Mouse (Mus musculus): ENCODE results near the gene Mob3b. TPM values are rescaled to one million over a fixed set of nuclear protein-coding genes. Genes with fewer than 3 reads are reported as not detected.
"Not testable (repeated sequence)": the region's sequence is repeated elsewhere in the genome, so short reads cannot be mapped to it uniquely, and the experiment has no call there.

Mob3b gene
- polyA plus RNA-seq, 1 experiment from 2014 or later = 30.2 TPM

DNA sequence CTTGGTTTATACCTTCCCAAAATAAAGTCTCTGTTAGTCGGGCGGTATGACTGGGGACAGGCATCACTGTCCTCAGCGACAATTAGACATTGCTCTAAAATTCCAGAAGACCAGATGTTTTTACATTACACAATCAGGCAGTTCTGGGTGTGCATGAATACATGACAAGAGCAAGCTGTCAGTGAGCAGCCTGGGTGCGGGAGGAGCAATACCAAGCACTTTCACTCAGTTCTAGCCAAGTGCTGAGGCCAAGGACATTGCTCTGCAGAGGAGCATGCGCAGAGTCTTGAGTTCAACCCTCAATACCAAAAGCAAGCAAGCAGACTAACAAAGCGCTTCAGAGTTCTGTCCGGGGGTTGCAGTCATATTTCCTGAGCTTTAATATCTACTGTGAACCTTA, 249.2 kb downstream of the Mob3b start:
- Histone ChIP-seq H3K9ac (no peak overlapping the region), H3K4me1 (replicated peaks) (no peaks in the 10 kb centered on the region)
- ATAC-seq = peak; percentile 70

DNA sequence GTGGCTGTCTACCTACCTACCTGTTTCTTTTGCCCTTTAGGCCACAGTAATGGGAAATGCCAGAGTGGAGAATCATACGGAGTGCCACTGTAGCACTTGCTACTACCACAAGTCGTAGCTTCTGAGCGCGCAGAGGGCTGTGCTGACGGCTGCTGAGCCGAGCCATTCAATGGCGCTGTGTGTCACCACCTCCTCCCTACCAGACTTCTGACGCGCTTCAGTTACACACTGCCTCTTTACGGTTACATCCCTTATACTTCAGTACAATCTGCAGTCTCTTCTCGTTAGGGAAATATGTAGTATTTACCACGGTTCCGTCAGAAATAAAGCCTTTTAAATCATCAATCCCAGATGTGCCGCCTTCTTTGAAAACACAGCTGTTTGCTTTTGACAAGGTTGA, 250.3 kb downstream of the Mob3b start:
- WGBS = 40% methylated on average over 14 of the region's 14 CpGs
- peak overlapping the region; percentile 24; the same call in 1 of the 2 replicates for H3K4me2 ChIP-seq (replicated peaks)
- peak; percentile 40; the same call in 1 of the 2 replicates for ATAC-seq
- H3K4me3 ChIP-seq (replicated peaks) = no peak overlapping the region
- no peaks in the 10 kb centered on the region for H3K27me3 ChIP-seq (replicated peaks)
- H3K9me3 ChIP-seq = no peaks in the 10 kb centered on the region
- peak overlapping the region; percentile 27; the same call in 1 of the 2 replicates for H3K27ac ChIP-seq
- no peak overlapping the region for H3K9ac ChIP-seq
- H3K4me1 ChIP-seq (replicated peaks) = no peaks in the 10 kb centered on the region
- no peaks in the 10 kb centered on the region for H3K36me3 ChIP-seq

More for the DNA sequence above, 249.2 kb downstream of the Mob3b start:
- Histone ChIP-seq H3K9me3 (no peaks in the 10 kb centered on the region), H3K4me2 (replicated peaks) (no peak overlapping the region), H3K36me3 (no peaks in the 10 kb centered on the region), H3K27me3 (replicated peaks) (no peaks in the 10 kb centered on the region), H3K4me3 (replicated peaks) (no peak overlapping the region), H3K27ac (no peak overlapping the region)
- WGBS = 58% methylated on average over 7 of the region's 7 CpGs

DNA sequence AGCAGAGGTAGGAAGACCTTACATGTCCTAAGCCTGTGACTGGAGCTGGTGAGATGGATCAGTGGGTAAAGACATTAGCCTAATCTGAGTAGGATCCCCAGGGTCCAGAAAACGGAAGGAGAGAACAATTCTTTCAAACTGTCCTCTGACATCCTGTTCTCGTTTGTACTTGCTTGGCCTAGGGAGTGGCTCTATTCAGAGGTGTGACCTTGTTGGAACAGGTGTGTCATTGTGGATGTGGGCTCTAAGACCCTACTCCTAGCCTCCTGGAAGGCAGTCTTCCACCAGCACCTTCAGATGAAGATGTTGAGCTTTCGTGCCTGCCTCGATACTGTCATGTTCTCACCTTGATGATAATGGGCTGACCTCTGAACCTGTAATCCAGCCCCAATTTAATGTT, 251.1 kb downstream of the Mob3b start:
- Histone ChIP-seq H3K9ac (no peak overlapping the region), H3K27me3 (replicated peaks) (no peaks in the 10 kb centered on the region), H3K4me3 (replicated peaks) (no peak overlapping the region), H3K27ac (no peak overlapping the region), H3K4me1 (replicated peaks) (no peaks in the 10 kb centered on the region), H3K9me3 (no peaks in the 10 kb centered on the region), H3K4me2 (replicated peaks) (no peak overlapping the region), H3K36me3 (no peaks in the 10 kb centered on the region)
- ATAC-seq = no peak
- 80% methylated on average over 4 of the region's 4 CpGs for WGBS

DNA sequence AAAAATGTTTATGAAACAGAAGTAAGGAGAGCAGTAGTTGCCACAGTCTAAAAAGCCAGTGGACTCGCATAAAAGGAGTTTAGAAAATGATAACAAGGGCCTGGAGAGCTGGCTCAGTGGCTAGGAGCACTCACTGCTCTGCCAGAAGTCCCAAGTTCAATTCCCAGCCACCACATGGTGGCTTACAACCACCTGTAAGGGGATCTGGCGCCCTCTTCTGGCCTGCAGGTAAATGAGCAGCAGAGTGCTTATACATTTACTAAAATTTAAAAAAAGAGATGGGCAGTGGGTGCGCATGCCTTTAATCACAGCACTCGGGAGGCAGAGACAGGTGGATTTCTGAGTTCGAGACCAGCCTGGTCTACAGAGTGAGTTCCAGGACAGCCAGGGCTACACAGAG, 251.9 kb downstream of the Mob3b start:
- H3K9ac ChIP-seq = no peak overlapping the region
- no peak overlapping the region for H3K27ac ChIP-seq
- no peak for ATAC-seq
- no peaks in the 10 kb centered on the region for H3K36me3 ChIP-seq
- no peaks in the 10 kb centered on the region for H3K27me3 ChIP-seq (replicated peaks)
- no peak overlapping the region for H3K4me3 ChIP-seq (replicated peaks)
- no peak overlapping the region for H3K4me2 ChIP-seq (replicated peaks)
- no peaks in the 10 kb centered on the region for H3K9me3 ChIP-seq
- 71% methylated on average over 5 of the region's 5 CpGs for WGBS
- H3K4me1 ChIP-seq (replicated peaks) = no peaks in the 10 kb centered on the region

DNA sequence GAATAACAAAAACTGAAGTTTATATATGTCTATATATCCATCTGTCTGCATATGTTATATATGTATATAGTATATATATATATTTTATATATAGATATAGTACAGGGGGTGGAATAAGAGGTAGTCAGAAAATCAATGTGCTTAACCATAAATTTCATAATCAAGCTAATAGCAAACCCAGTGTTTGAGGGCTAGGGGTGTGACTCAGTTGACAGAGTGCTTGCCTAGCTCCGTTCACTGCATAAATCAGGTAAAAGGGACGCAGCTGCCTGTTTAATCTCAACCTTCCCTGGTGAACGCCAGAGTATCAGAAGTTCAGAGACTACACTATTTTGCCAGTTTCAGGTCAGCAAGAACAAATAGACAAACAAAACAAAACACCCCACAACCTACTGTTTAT, 255.7 kb downstream of the Mob3b start:
- WGBS = 26% methylated on average over 3 of the region's 3 CpGs
- H3K9ac ChIP-seq; H3K4me3 ChIP-seq (replicated peaks); H3K27ac ChIP-seq; H3K9me3 ChIP-seq; H3K36me3 ChIP-seq; ATAC-seq; H3K27me3 ChIP-seq (replicated peaks); H3K4me2 ChIP-seq (replicated peaks); H3K4me1 ChIP-seq (replicated peaks): not testable (repeated sequence)

DNA sequence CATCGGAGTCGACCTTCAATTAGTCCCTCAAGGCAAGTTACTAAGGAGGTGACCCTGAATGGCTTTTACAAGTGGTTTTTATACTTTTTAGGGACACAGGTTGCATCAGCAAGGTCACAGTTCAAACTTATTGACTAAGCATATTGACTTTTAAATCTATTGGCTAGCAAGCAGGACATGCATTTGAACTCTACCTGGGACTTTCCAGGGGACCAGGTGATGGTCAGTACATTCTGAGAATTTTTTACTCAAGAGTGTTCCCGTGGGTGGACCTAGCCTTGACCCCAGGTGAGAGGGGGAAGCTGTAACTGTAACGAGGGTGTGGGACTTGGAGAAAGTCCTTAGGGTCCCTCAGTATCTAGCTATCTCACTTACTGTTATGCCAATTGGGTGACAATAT, 256.1 kb downstream of the Mob3b start:
- ATAC-seq = no peak
- no peak overlapping the region for H3K9ac ChIP-seq
- H3K4me1 ChIP-seq (replicated peaks) = no peaks in the 10 kb centered on the region
- no peaks in the 10 kb centered on the region for H3K27me3 ChIP-seq (replicated peaks)
- H3K27ac ChIP-seq = no peak overlapping the region
- H3K9me3 ChIP-seq = no peaks in the 10 kb centered on the region
- no peak overlapping the region for H3K4me3 ChIP-seq (replicated peaks)
- no peaks in the 10 kb centered on the region for H3K36me3 ChIP-seq
- H3K4me2 ChIP-seq (replicated peaks) = no peak overlapping the region
- WGBS = 65% methylated on average over 4 of the region's 4 CpGs

DNA sequence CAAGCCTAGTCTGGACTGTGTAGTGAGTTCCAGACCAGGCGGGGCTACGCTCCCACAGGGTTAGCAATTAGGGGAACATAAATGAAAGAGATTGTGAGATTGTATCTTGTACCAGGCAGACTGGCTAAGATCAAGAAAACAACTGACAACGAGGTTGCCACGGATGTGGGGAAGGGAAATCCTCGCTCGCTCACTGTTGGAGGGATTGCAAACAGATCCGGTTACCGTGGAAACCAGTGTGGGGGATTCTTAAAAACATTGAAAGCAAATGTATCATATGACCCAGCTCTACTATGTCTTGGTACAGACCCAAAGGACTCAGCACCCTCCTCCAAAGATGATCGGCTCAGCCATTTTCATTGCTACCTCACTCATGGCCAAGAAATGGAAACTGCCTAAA, 257.1 kb downstream of the Mob3b start:
- WGBS = 43% methylated on average over 9 of the region's 9 CpGs
- H3K27me3 ChIP-seq (replicated peaks) = no peaks in the 10 kb centered on the region
- H3K27ac ChIP-seq = no peak overlapping the region

DNA sequence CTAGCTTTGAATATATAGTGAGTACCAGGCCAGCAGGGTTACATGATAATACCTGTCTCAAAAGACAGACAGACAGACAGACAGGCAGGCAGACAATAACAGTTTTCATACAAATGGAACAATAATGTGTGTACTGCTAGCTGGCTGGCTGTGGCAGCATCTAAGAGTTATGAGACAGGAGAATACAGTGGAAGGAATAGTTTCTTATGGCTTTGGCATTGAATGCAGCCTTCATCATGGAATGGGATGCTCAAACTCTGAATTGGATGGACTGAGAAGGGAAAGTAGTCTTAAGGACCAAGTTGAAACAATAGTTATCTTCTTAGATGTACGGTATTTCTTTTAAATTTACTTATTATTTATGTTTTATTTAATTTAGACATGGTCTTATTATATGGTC, 258.0 kb downstream of the Mob3b start:
- Histone ChIP-seq H3K4me1 (replicated peaks) (no peaks in the 10 kb centered on the region), H3K27me3 (replicated peaks) (no peaks in the 10 kb centered on the region), H3K4me2 (replicated peaks) (no peak overlapping the region), H3K9me3 (no peaks in the 10 kb centered on the region), H3K27ac (no peak overlapping the region), H3K4me3 (replicated peaks) (no peak overlapping the region), H3K36me3 (no peaks in the 10 kb centered on the region), H3K9ac (no peak overlapping the region)
- ATAC-seq = no peak
- WGBS = 83% methylated on average over 1 of the region's 1 CpGs

More for the DNA sequence above, 257.1 kb downstream of the Mob3b start:
- Histone ChIP-seq H3K36me3 (no peaks in the 10 kb centered on the region), H3K4me1 (replicated peaks) (no peaks in the 10 kb centered on the region), H3K9me3 (no peaks in the 10 kb centered on the region), H3K4me2 (replicated peaks) (no peak overlapping the region), H3K9ac (no peak overlapping the region), H3K4me3 (replicated peaks) (no peak overlapping the region)
- ATAC-seq = no peak

Other genes starting within 250 kb of the Mob3b start
- gene Ifnk, start 5.4 kb downstream of the Mob3b start, polyA plus RNA-seq (2015; fragmentation: Nextera tagmentation; extraction: Ambion mirVana) = 0.49 and 0.64 TPM in 2 replicates
- 11.7 and 11.9 TPM in 2 replicates for gene C9orf72, start 68.7 kb upstream of the Mob3b start, polyA plus RNA-seq (2015; fragmentation: Nextera tagmentation; extraction: Ambion mirVana)

Measured in intestine, embryonic 15.5 days (tissue).